Mouse (Mus musculus): Measurements from ENCODE around the gene Csf3r.

DNA sequence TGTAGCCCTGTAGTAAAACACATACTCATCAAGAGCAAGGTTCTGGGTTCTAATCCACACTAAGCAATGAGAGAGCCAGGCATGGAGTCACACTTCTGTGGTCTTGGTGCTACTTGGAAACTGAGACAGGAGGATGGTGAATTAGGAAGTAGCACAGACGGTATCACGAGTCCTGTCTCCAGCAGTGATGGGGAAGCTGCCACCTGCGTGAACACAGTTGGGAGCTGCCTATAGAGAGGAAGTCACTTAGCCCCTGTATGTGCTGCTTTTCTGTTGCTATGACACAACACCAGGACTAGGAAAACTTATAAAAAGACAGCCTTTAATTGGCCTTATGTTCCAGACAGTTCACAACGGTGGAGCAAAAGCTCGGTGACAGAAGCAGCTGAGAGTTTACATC is 6.4 kb downstream of the Csf3r start:
- TF ChIP-seq MAFK (IDR thresholded peaks at IDR 0.05; ENCODE audit: insufficient replicate concordance, low read length) (no peak), EP300 (IDR thresholded peaks at IDR 0.05; ENCODE audit: low read length) (no peak), SIN3A (IDR thresholded peaks at IDR 0.05; ENCODE audit: low read length) (no peak), CTCF (conservative IDR thresholded peaks at IDR 0.05 in 1 of 2, IDR thresholded peaks at IDR 0.05 in 1 of 2; ENCODE audit: low read depth in 2 of 2, low read length in 2 of 2) (no peak), POLR2A (IDR thresholded peaks at IDR 0.05; ENCODE audit: low read depth, low read length) (no peak), USF1 (IDR thresholded peaks at IDR 0.05; ENCODE audit: low read depth, low read length) (no peak), MEF2A (IDR thresholded peaks at IDR 0.05; ENCODE audit: borderline replicate concordance, low read depth, low read length) (no peak), CHD2 (IDR thresholded peaks at IDR 0.05; ENCODE audit: low read length) (no peak), KAT2A (IDR thresholded peaks at IDR 0.05; ENCODE audit: insufficient replicate concordance, low read length) (no peak), RCOR1 (conservative IDR thresholded peaks at IDR 0.05; ENCODE audit: low read depth, low read length) (no peak)
